Mouse (Mus musculus) CH12.LX (cell line): ENCODE results near the gene Nol3. TPM values are rescaled to one million over a fixed set of nuclear protein-coding genes. Genes with fewer than 3 reads are reported as not detected.

Experiments used
- DNase-seq: peaks from one replicate; pipeline ENCODE4 v3.0.0-alpha.2; 2013; ENCODE audit errors: extremely low read depth
- H3K27ac ChIP-seq: 2 replicates; pipeline ENCODE4 v1.5.1; 2012; ENCODE audit warnings: low read depth, mild to moderate bottlenecking, control low read depth, moderate library complexity; ENCODE audit not compliant: insufficient read depth
- H3K27me3 ChIP-seq: replicated peaks from 2 replicates; pipeline ENCODE3; 2012; ENCODE audit warnings: inconsistent platforms
- H3K36me3 ChIP-seq, 2 experiments: replicated peaks in 1 of 2; 2 replicates each; pipeline versions ENCODE3 to v1.6.1; 2012; ENCODE audit warnings: inconsistent platforms in 1 of 2, low read length in 1 of 2, mild to moderate bottlenecking in 1 of 2, mixed read lengths in 1 of 2, moderate library complexity in 1 of 2; ENCODE audit not compliant: control insufficient read depth in 1 of 2, insufficient read depth in 1 of 2
- H3K4me1 ChIP-seq, 2 experiments: 2 replicates each; pipeline ENCODE4 v1.6.1; 2012; ENCODE audit warnings: inconsistent platforms in 1 of 2, moderate library complexity in 1 of 2; ENCODE audit not compliant: insufficient read depth in 2 of 2, control insufficient read depth in 1 of 2
- H3K4me2 ChIP-seq: 2 replicates; pipeline ENCODE4 v1.6.1; 2012; ENCODE audit warnings: low read depth, mild to moderate bottlenecking, control low read depth; ENCODE audit not compliant: poor library complexity, insufficient read depth, severe bottlenecking
- H3K4me3 ChIP-seq, 3 experiments: fragments of 150-350 bp in 1 of 3; sonication (generic) in 1 of 3; replicated peaks in 1 of 3; 2 replicates each; pipeline versions ENCODE3 to v1.5.1; 2011 to 2012; ENCODE audit warnings: low read depth in 2 of 3, low read length in 2 of 3, mild to moderate bottlenecking in 2 of 3, moderate library complexity in 2 of 3, control low read depth in 1 of 3, improper control_type of control experiment in 1 of 3, inconsistent platforms in 1 of 3, mixed read lengths in 1 of 3; ENCODE audit not compliant: poor library complexity in 1 of 3
- H3K79me2 ChIP-seq: replicated peaks from 2 replicates; pipeline ENCODE4 v1.6.1; 2012; ENCODE audit warnings: mild to moderate bottlenecking, moderate library complexity; ENCODE audit not compliant: control insufficient read depth, poor library complexity, insufficient read depth, severe bottlenecking; ENCODE audit errors: extremely low read depth
- H3K9ac ChIP-seq: 2 replicates; pipeline ENCODE4 v1.6.1; 2012; ENCODE audit warnings: low read depth, mild to moderate bottlenecking, control low read depth, moderate library complexity; ENCODE audit not compliant: insufficient read depth
- H3K9me3 ChIP-seq: replicated peaks from 2 replicates; pipeline ENCODE3; 2012; ENCODE audit warnings: low read length, inconsistent platforms, mixed read lengths
- POLR2A ChIP-seq: IDR thresholded peaks from 2 replicates; pipeline ENCODE4 v1.6.1; 2011; ENCODE audit warnings: low read depth, mild to moderate bottlenecking, improper control_type of control experiment, low read length
- TCF12 ChIP-seq: IDR thresholded peaks from 2 replicates; pipeline ENCODE4 v1.6.1; 2014; ENCODE audit warnings: low read depth, mild to moderate bottlenecking, inconsistent platforms, low read length, improper control_type of control experiment
- ZKSCAN1 ChIP-seq: IDR thresholded peaks from 2 replicates; pipeline ENCODE4 v1.6.1; 2012; ENCODE audit warnings: low read depth, inconsistent platforms, low read length, improper control_type of control experiment, borderline replicate concordance
- dilution Hi-C: fragments of 300-500 bp; cut with MboI; formaldehyde crosslinking; loops from 2 replicates; pipeline ENCODE4 v1.14.3; 2020; ENCODE audit warnings: low sequenced_read_pairs; ENCODE audit not compliant: extremely low pct_unique_long_range_greater_than_20kb, extremely low pct_ligation_motif_present
- in situ Hi-C: fragments of 300-500 bp; cut with MboI; formaldehyde crosslinking; loops from 3 replicates; pipeline ENCODE4 v1.14.3; 2019; ENCODE audit warnings: low sequenced_read_pairs, low pct_ligation_motif_present, low pct_unique_long_range_greater_than_20kb, mixed read lengths
- polyA plus RNA-seq: library from polyadenylated mRNA; unstranded; fragments of >175 nt; gene quantifications from 2 replicates; pipeline ENCODE4 v1.2.1, GENCODE M21; 2012; ENCODE audit warnings: low read depth; ENCODE audit not compliant: insufficient read length
- total RNA-seq, 2 experiments: library from RNA; depleted of rRNA; stranded (reverse); fragments of 300-350 nt in 1 of 2; fragments of >200 nt in 1 of 2; gene quantifications; 2 replicates each; pipeline ENCODE4 v1.2.3; 2012 to 2014

The Nol3 gene
- total and polyA plus RNA-seq, 3 experiments = 0.31 to 0.34 TPM; not detected in 1

- Histone ChIP-seq H3K4me1 (peaks cover 3 to 9% of the 10 kb centered on the region in 2 experiments), H3K4me3 (no peak overlapping the region), H3K36me3 (peaks cover 63 to 84% of the 10 kb centered on the region in 2 experiments), H3K27ac (no peak overlapping the region), H3K79me2 (peaks cover 11% of the 10 kb centered on the region), H3K27me3 (no peaks in the 10 kb centered on the region), H3K4me2 (no peak overlapping the region), H3K9me3 (no peaks in the 10 kb centered on the region), H3K9ac (no peak overlapping the region)
- no peak for TF ChIP-seq POLR2A
- TF ChIP-seq TCF12 = no peak
- TF ChIP-seq ZKSCAN1 = no peak
- dilution Hi-C loops = no loop called here
- in situ Hi-C loops = no loop called here
- no peak for DNase-seq
These were observed 55.5 kb downstream of the Nol3 start for GRCm38 (mm10) chr8:105331469-105331868.

Other genes with a start within 250 kb of the Nol3 start
Only the 20 nearest of the 23 such genes appear.
- not detected in 2 replicates for gene Ces3b, start 192.4 kb upstream of the Nol3 start, total RNA-seq (2012; rRNA removed)
- gene Ces3b, start 192.4 kb upstream of the Nol3 start, total RNA-seq (2014; rRNA removed) = not detected in 2 replicates
- gene Ces3b, start 192.4 kb upstream of the Nol3 start, polyA plus RNA-seq = not detected in 2 replicates
- not detected in 2 replicates for gene Ces4a, start 144.3 kb upstream of the Nol3 start, total RNA-seq (2012; rRNA removed)
- gene Ces4a, start 144.3 kb upstream of the Nol3 start, total RNA-seq (2014; rRNA removed) = not detected in 2 replicates
- gene Ces4a, start 144.3 kb upstream of the Nol3 start, polyA plus RNA-seq = not detected in 2 replicates
- 49.7 and 70.2 TPM in 2 replicates for gene Cbfb, start 105.5 kb upstream of the Nol3 start, total RNA-seq (2012; rRNA removed)
- gene Cbfb, start 105.5 kb upstream of the Nol3 start, total RNA-seq (2014; rRNA removed) = 170 and 203 TPM in 2 replicates
- gene Cbfb, start 105.5 kb upstream of the Nol3 start, polyA plus RNA-seq = 87.9 and 97.7 TPM in 2 replicates
- 10.7 and 11.9 TPM in 2 replicates for gene D230025D16Rik, start 51.0 kb upstream of the Nol3 start, total RNA-seq (2012; rRNA removed)
- 19.2 and 21.5 TPM in 2 replicates for gene D230025D16Rik, start 51.0 kb upstream of the Nol3 start, total RNA-seq (2014; rRNA removed)
- 13.5 and 14.0 TPM in 2 replicates for gene D230025D16Rik, start 51.0 kb upstream of the Nol3 start, polyA plus RNA-seq
- gene B3gnt9, start 21.0 kb upstream of the Nol3 start, total RNA-seq (2012; rRNA removed) = 4.0 and 4.1 TPM in 2 replicates
- 0.66 and 0.78 TPM in 2 replicates for gene B3gnt9, start 21.0 kb upstream of the Nol3 start, total RNA-seq (2014; rRNA removed)
- 0.57 and 0.91 TPM in 2 replicates for gene B3gnt9, start 21.0 kb upstream of the Nol3 start, polyA plus RNA-seq
- gene Tradd, start 11.5 kb upstream of the Nol3 start, total RNA-seq (2012; rRNA removed) = 30.8 and 31.0 TPM in 2 replicates
- gene Tradd, start 11.5 kb upstream of the Nol3 start, total RNA-seq (2014; rRNA removed) = 20.4 and 20.7 TPM in 2 replicates
- gene Tradd, start 11.5 kb upstream of the Nol3 start, polyA plus RNA-seq = 18.6 and 24.3 TPM in 2 replicates
- gene Fbxl8, start 11.5 kb upstream of the Nol3 start, total RNA-seq (2012; rRNA removed) = 8.6 and 10.5 TPM in 2 replicates
- gene Fbxl8, start 11.5 kb upstream of the Nol3 start, total RNA-seq (2014; rRNA removed) = 4.6 and 5.2 TPM in 2 replicates
- gene Fbxl8, start 11.5 kb upstream of the Nol3 start, polyA plus RNA-seq = 5.4 and 5.9 TPM in 2 replicates
- gene Hsf4, start 6.3 kb upstream of the Nol3 start, total RNA-seq (2012; rRNA removed) = 0.08 TPM in 1 of 2 replicates, not detected in the other
- gene Hsf4, start 6.3 kb upstream of the Nol3 start, total RNA-seq (2014; rRNA removed) = not detected in 2 replicates
- not detected in 2 replicates for gene Hsf4, start 6.3 kb upstream of the Nol3 start, polyA plus RNA-seq
- gene 4931428F04Rik, start 13.7 kb downstream of the Nol3 start, total RNA-seq (2012; rRNA removed) = 4.7 and 4.8 TPM in 2 replicates
- 2.2 and 2.7 TPM in 2 replicates for gene 4931428F04Rik, start 13.7 kb downstream of the Nol3 start, total RNA-seq (2014; rRNA removed)
- 9.1 and 9.4 TPM in 2 replicates for gene 4931428F04Rik, start 13.7 kb downstream of the Nol3 start, polyA plus RNA-seq
- 10.9 and 12.5 TPM in 2 replicates for gene Exoc3l, start 20.0 kb downstream of the Nol3 start, total RNA-seq (2012; rRNA removed)
- gene Exoc3l, start 20.0 kb downstream of the Nol3 start, total RNA-seq (2014; rRNA removed) = 3.9 and 4.4 TPM in 2 replicates
- 6.3 and 7.5 TPM in 2 replicates for gene Exoc3l, start 20.0 kb downstream of the Nol3 start, polyA plus RNA-seq
- gene E2f4, start 21.5 kb downstream of the Nol3 start, total RNA-seq (2012; rRNA removed) = 51.0 and 62.4 TPM in 2 replicates
- gene E2f4, start 21.5 kb downstream of the Nol3 start, total RNA-seq (2014; rRNA removed) = 34.1 and 39.9 TPM in 2 replicates
- gene E2f4, start 21.5 kb downstream of the Nol3 start, polyA plus RNA-seq = 165 and 198 TPM in 2 replicates
- gene Elmo3, start 29.5 kb downstream of the Nol3 start, total RNA-seq (2012; rRNA removed) = 1.4 and 1.6 TPM in 2 replicates
- 0.72 and 0.77 TPM in 2 replicates for gene Elmo3, start 29.5 kb downstream of the Nol3 start, total RNA-seq (2014; rRNA removed)
- 1.3 and 2.4 TPM in 2 replicates for gene Elmo3, start 29.5 kb downstream of the Nol3 start, polyA plus RNA-seq
- 1.7 and 1.8 TPM in 2 replicates for gene Lrrc29, start 50.1 kb downstream of the Nol3 start, total RNA-seq (2012; rRNA removed)
- 0.73 and 1.4 TPM in 2 replicates for gene Lrrc29, start 50.1 kb downstream of the Nol3 start, total RNA-seq (2014; rRNA removed)
- 1.4 and 1.8 TPM in 2 replicates for gene Lrrc29, start 50.1 kb downstream of the Nol3 start, polyA plus RNA-seq
- 88.1 and 113 TPM in 2 replicates for gene Tmem208, start 50.2 kb downstream of the Nol3 start, total RNA-seq (2012; rRNA removed)
- gene Tmem208, start 50.2 kb downstream of the Nol3 start, total RNA-seq (2014; rRNA removed) = 133 and 135 TPM in 2 replicates
- gene Tmem208, start 50.2 kb downstream of the Nol3 start, polyA plus RNA-seq = 76.2 and 99.9 TPM in 2 replicates
- gene Fhod1, start 71.8 kb downstream of the Nol3 start, total RNA-seq (2012; rRNA removed) = 3.1 and 3.5 TPM in 2 replicates
- gene Fhod1, start 71.8 kb downstream of the Nol3 start, total RNA-seq (2014; rRNA removed) = 0.81 and 1.8 TPM in 2 replicates
- 7.4 and 8.1 TPM in 2 replicates for gene Fhod1, start 71.8 kb downstream of the Nol3 start, polyA plus RNA-seq
- 3.5 and 4.5 TPM in 2 replicates for gene Slc9a5, start 72.7 kb downstream of the Nol3 start, total RNA-seq (2012; rRNA removed)
- 0.72 and 0.95 TPM in 2 replicates for gene Slc9a5, start 72.7 kb downstream of the Nol3 start, total RNA-seq (2014; rRNA removed)
- 3.1 and 3.5 TPM in 2 replicates for gene Slc9a5, start 72.7 kb downstream of the Nol3 start, polyA plus RNA-seq
- gene Plekhg4, start 97.1 kb downstream of the Nol3 start, total RNA-seq (2012; rRNA removed) = 0.80 and 1.1 TPM in 2 replicates
- 0.44 and 0.59 TPM in 2 replicates for gene Plekhg4, start 97.1 kb downstream of the Nol3 start, total RNA-seq (2014; rRNA removed)
- gene Plekhg4, start 97.1 kb downstream of the Nol3 start, polyA plus RNA-seq = 0.33 and 0.54 TPM in 2 replicates
- 0.08 TPM in 1 of 2 replicates, not detected in the other for gene Kctd19, start 137.4 kb downstream of the Nol3 start, total RNA-seq (2012; rRNA removed)
- gene Kctd19, start 137.4 kb downstream of the Nol3 start, total RNA-seq (2014; rRNA removed) = not detected in 2 replicates
- gene Kctd19, start 137.4 kb downstream of the Nol3 start, polyA plus RNA-seq = 0.22 TPM in 1 of 2 replicates, not detected in the other
- 0.34 and 0.38 TPM in 2 replicates for gene Lrrc36, start 137.4 kb downstream of the Nol3 start, total RNA-seq (2012; rRNA removed)
- gene Lrrc36, start 137.4 kb downstream of the Nol3 start, total RNA-seq (2014; rRNA removed) = 0.26 TPM in 1 of 2 replicates, not detected in the other
- gene Lrrc36, start 137.4 kb downstream of the Nol3 start, polyA plus RNA-seq = 0.19 TPM in 2 replicates
- gene Tppp3, start 195.4 kb downstream of the Nol3 start, total RNA-seq (2012; rRNA removed) = 0.25 TPM in 2 replicates
- gene Tppp3, start 195.4 kb downstream of the Nol3 start, total RNA-seq (2014; rRNA removed) = not detected in 2 replicates
- gene Tppp3, start 195.4 kb downstream of the Nol3 start, polyA plus RNA-seq = 0.39 and 0.49 TPM in 2 replicates